Mouse (Mus musculus) megakaryocyte, embryonic 14.5 days (primary cell): Measurements from ENCODE around the gene Dpp7.

ENCODE experiments used
- FLI1 ChIP-seq: IDR thresholded peaks from 2 replicates; pipeline ENCODE4 v1.6.1; 2012; ENCODE audit warnings: low read length, inconsistent platforms, mixed read lengths
- GATA1 ChIP-seq: IDR thresholded peaks from 3 replicates; pipeline ENCODE4 v1.6.1; 2012; ENCODE audit warnings: mixed read lengths, low read length, inconsistent platforms, borderline replicate concordance

- no peak for TF ChIP-seq GATA1
- TF ChIP-seq FLI1, result no peak
Observed at GRCm38 (mm10) chr2:25333569-25333968, 22.6 kb downstream of the Dpp7 start.
